Mouse (Mus musculus) heart, postnatal 0 days (tissue): Measurements from ENCODE around the gene Elavl2.

Experiments used
- CTCF ChIP-seq: IDR thresholded peaks from 2 replicates; pipeline ENCODE4 v1.5.1; 2016; ENCODE audit warnings: antibody characterized with exemption, control low read depth, low read depth
- EP300 ChIP-seq: IDR thresholded peaks from 2 replicates; pipeline ENCODE4 v1.6.1; 2016; ENCODE audit warnings: antibody characterized with exemption, low read depth

DNA sequence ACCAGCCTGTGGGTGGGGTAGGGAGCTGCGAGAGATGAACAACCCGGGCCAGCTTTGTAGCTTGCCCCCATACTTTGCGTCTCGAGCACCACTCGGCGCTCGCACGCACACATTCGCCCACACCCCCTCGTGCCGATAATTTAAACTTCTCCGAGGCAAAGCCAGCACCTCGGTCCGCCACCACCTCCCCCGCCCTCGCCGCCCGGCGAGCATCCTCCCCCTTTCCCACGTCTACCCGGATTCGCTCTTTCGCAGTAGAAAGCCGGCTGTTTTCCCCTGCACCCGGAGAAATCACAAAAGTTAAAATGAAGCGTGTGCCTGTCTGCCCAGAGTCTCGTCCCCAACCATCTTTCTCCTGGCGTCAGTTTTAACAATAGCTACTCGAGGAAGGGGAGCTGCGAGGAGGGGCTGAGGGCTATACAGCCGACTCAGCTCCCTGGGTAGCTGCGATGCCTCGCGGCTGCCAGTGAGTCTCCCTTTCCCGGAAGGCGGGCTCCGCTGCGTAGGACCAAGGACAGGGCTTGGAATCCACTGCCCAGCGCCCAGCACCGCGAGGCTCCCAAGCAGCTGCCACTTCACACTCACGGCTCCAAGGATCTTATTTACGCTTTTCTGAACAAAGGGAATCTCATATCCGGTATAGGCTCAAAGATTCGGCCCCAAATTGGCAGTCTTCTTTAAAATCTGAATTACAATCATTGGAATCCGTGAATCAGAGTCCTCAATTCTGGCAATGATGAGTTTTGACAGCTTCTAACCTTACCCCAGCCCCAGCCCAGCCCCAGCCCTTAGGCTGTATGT is 25.8 kb downstream of the Elavl2 start:
- no peak for TF ChIP-seq CTCF
- TF ChIP-seq EP300: no peak
